ENCODE assay signal across 28 mouse cellular contexts in the genomic region with DNA sequence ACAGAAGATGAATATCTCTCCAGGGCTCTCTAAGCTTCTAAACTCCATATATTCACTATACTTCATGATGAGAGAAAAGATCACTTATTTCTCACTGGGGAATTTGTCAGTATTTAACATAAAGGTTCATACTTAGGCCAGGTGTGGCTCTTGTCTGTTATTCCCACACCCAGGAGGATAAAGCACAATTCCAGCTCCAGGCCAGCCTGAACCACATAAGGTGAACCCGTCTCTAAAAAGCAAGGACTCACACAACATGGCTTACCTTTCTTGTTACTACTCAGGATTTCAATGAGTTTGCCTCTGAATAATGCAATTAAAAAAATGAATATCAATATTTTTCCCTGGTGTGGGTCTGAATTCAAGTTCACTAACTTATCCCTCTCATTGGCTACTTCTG. TPM values are rescaled to one million over a fixed set of nuclear protein-coding genes. Genes with fewer than 3 reads are reported as not detected.
"Had no signal": no experiment of that assay in that cellular context is flagged by ENCODE, and none has a peak within 500 bp of the region (broad histone marks: within the 10 kb centered on the region; RNA-seq: fewer than 3 reads in every experiment).

No protein-coding gene starts in this region.

- H3K9me3 ChIP-seq: embryonic facial prominence, embryonic 10.5 days; embryonic facial prominence, embryonic 15.5 days; forebrain, embryonic 10.5 days; forebrain, embryonic 12.5 days; forebrain, embryonic 13.5 days; forebrain, embryonic 15.5 days had no signal

- H3K27me3 ChIP-seq: embryonic facial prominence, embryonic 12.5 days; embryonic facial prominence, embryonic 13.5 days; embryonic facial prominence, embryonic 15.5 days; forebrain, embryonic 12.5 days; forebrain, embryonic 13.5 days; forebrain, embryonic 15.5 days had no signal

- H3K4me2 ChIP-seq: embryonic facial prominence, embryonic 12.5 days; embryonic facial prominence, embryonic 13.5 days; embryonic facial prominence, embryonic 15.5 days; forebrain, embryonic 12.5 days; forebrain, embryonic 13.5 days; forebrain, embryonic 15.5 days had no signal

- H3K27ac ChIP-seq: embryonic facial prominence, embryonic 10.5 days; embryonic facial prominence, embryonic 12.5 days; embryonic facial prominence, embryonic 13.5 days; embryonic facial prominence, embryonic 15.5 days; forebrain, embryonic 10.5 days; forebrain, embryonic 12.5 days; forebrain, embryonic 13.5 days; forebrain, embryonic 15.5 days; gastrocnemius, adult 2 months; heart, adult 2 months had no signal

- H3K4me1 ChIP-seq: embryonic facial prominence, embryonic 10.5 days; embryonic facial prominence, embryonic 12.5 days; embryonic facial prominence, embryonic 13.5 days; embryonic facial prominence, embryonic 15.5 days; forebrain, embryonic 12.5 days; forebrain, embryonic 13.5 days; forebrain, embryonic 15.5 days had no signal

- H3K36me3 ChIP-seq: embryonic facial prominence, embryonic 10.5 days; embryonic facial prominence, embryonic 12.5 days; embryonic facial prominence, embryonic 13.5 days; embryonic facial prominence, embryonic 15.5 days; forebrain, embryonic 10.5 days; forebrain, embryonic 12.5 days; forebrain, embryonic 15.5 days had no signal

- ATAC-seq: forebrain, embryonic 13.5 days; forebrain, embryonic 14.5 days; forebrain, embryonic 15.5 days; forebrain, embryonic 16.5 days; forebrain, postnatal 0 days had no signal

- DNase-seq: cerebellum, adult 2 months; cerebellum, adult 8-10 months; cerebellum, adult 9-10 months; cerebellum, adult 9-11 months; cerebellum, postnatal 10 days; cerebellum, postnatal 14 days; cerebellum, postnatal 25 days; cerebellum, postnatal 36 days; embryo, embryonic 11 days; forebrain, postnatal 0 days; gastrocnemius, adult 2 months; gastrocnemius, postnatal 10 days; gastrocnemius, postnatal 14 days; gastrocnemius, postnatal 25 days; gastrocnemius, postnatal 36 days; heart, adult 18-20 months; heart, adult 2 months had no signal

- H3K4me3 ChIP-seq: embryonic facial prominence, embryonic 10.5 days; embryonic facial prominence, embryonic 12.5 days; embryonic facial prominence, embryonic 13.5 days; embryonic facial prominence, embryonic 15.5 days; erythroblast, embryonic 14.5 days; forebrain, embryonic 10.5 days; forebrain, embryonic 12.5 days; forebrain, embryonic 13.5 days; forebrain, embryonic 15.5 days; gastrocnemius, adult 2 months; heart, adult 2 months had no signal

- H3K9ac ChIP-seq: embryonic facial prominence, embryonic 12.5 days; embryonic facial prominence, embryonic 13.5 days; embryonic facial prominence, embryonic 15.5 days; forebrain, embryonic 12.5 days; forebrain, embryonic 13.5 days; forebrain, embryonic 15.5 days; forebrain, postnatal 0 days had no signal

RNA-seq across cellular contexts. Expression of a gene that starts 23.6 kb away (rescaled TPM):
- polyA plus RNA-seq: erythroblast, embryonic 14.5 days had no signal
